Mouse (Mus musculus) heart, adult 8-10 months (tissue): Measurements from ENCODE around the gene Med1. TPM values are rescaled to one million over a fixed set of nuclear protein-coding genes. Genes with fewer than 3 reads are reported as not detected.

ENCODE experiments used
- DNase-seq: peaks from one replicate; pipeline ENCODE4 v3.0.0; 2022; ENCODE audit warnings: low spot score
- microRNA-seq: library from miRNA; unstranded; fragments of <30 nt; microRNA quantifications from one replicate; pipeline ENCODE4 v1.2.0, GENCODE M21; 2022
- total RNA-seq, 4 experiments: library from RNA; stranded (reverse); gene quantifications; 2 replicates each; pipeline ENCODE4 v1.2.4; 2022

Med1 gene
- total RNA-seq, 4 experiments from 2014 or later, result 40.4 to 41.8 (median 41.2) TPM

GRCm38 (mm10) chr11:98149304-98149750 is 43.8 kb downstream of the Med1 start:
- DNase-seq, result peak; percentile 92

GRCm38 (mm10) chr11:98148551-98149301 is 44.4 kb downstream of the Med1 start:
- peak; percentile 35 for DNase-seq

- DNase-seq, result no peak
Observed at GRCm38 (mm10) chr11:98145856-98146255, 47.2 kb downstream of the Med1 start.

- DNase-seq, result no peak
Observed at GRCm38 (mm10) chr11:98142545-98142944, 50.5 kb downstream of the Med1 start.

- DNase-seq, result no peak
Observed at GRCm38 (mm10) chr11:98138894-98139293, 54.2 kb downstream of the Med1 start.

GRCm38 (mm10) chr11:98137836-98138235 is 55.3 kb downstream of the Med1 start:
- no peak for DNase-seq

GRCm38 (mm10) chr11:98134951-98135350 is 58.1 kb downstream of the Med1 start:
- DNase-seq, result no peak

GRCm38 (mm10) chr11:98123424-98123823 is 69.7 kb downstream of the Med1 start:
- no peak for DNase-seq

GRCm38 (mm10) chr11:98114363-98114762 is 78.7 kb downstream of the Med1 start:
- DNase-seq, result peak; percentile 45

GRCm38 (mm10) chr11:98113504-98113903 is 79.6 kb downstream of the Med1 start:
- peak; percentile 33 for DNase-seq

- DNase-seq, result no peak
Observed at GRCm38 (mm10) chr11:98109706-98110105, 83.4 kb downstream of the Med1 start.

Small RNAs within 50 kb of the gene (microRNA-seq; reads per million reads assigned to microRNA genes)
- gene Gm27399, result not detected

Other genes with a start within 250 kb of the Med1 start
- gene Plxdc1, start 206.8 kb downstream of the Med1 start, total RNA-seq, result 1 to 10 TPM; 2.7 to 4.5 (median 3.4) TPM
- gene Arl5c, start 197.1 kb downstream of the Med1 start, total RNA-seq, result under 1 TPM; 0.22 to 0.87 (median 0.45) TPM
- gene Cacnb1, start 170.3 kb downstream of the Med1 start, total RNA-seq, result 1 to 10 TPM; 6.2 to 8.5 (median 6.5) TPM
- gene Rpl19, start 166.6 kb downstream of the Med1 start, total RNA-seq, result 100 to 1,000 TPM; 503 to 616 (median 589) TPM
- gene Stac2, start 139.8 kb downstream of the Med1 start, total RNA-seq, result under 1 TPM; 0.16 to 0.23 (median 0.19) TPM
- 10 to 100 TPM; 16.6 to 22.3 (median 18.8) TPM for gene Fbxl20, start 42.9 kb downstream of the Med1 start, total RNA-seq
- gene Cdk12, start 9.8 kb upstream of the Med1 start, total RNA-seq, result 10 to 100 TPM; 20.1 to 22.5 (median 21.8) TPM
- not detected for gene Neurod2, start 136.4 kb upstream of the Med1 start, total RNA-seq
- 10 to 100 TPM in 2 of 4 experiments, 1 to 10 TPM in 2; 4.0 to 11.3 (median 7.1) TPM for gene Ppp1r1b, start 155.1 kb upstream of the Med1 start, total RNA-seq
- 10 to 100 TPM; 17.2 to 28.8 (median 23.7) TPM for gene Stard3, start 165.1 kb upstream of the Med1 start, total RNA-seq
- 1,000 to 10,000 TPM; 2,176 to 4,520 (median 3,450) TPM for gene Tcap, start 190.5 kb upstream of the Med1 start, total RNA-seq
- gene Pnmt, start 193.2 kb upstream of the Med1 start, total RNA-seq, result 1 to 10 TPM in 3 of 4 experiments, not detected in 1; 1.2 to 1.6 (median 1.4) TPM
- 1 to 10 TPM; 8.2 to 9.6 (median 8.9) TPM for gene Pgap3, start 207.2 kb upstream of the Med1 start, total RNA-seq
- gene Erbb2, start 219.2 kb upstream of the Med1 start, total RNA-seq, result 1 to 10 TPM; 5.4 to 9.1 (median 8.0) TPM
- 10 to 100 TPM; 66.9 to 78.4 (median 71.0) TPM for gene Mien1, start 245.7 kb upstream of the Med1 start, total RNA-seq